Mouse (Mus musculus) gastrocnemius, postnatal 14 days (tissue): ENCODE data around the gene Galnt5. TPM values are rescaled to one million over a fixed set of nuclear protein-coding genes. Genes with fewer than 3 reads are reported as not detected.

Experiments used
- total RNA-seq, 2 experiments: library from RNA; stranded (reverse); gene quantifications; 2 replicates each; pipeline ENCODE4 v1.2.3; 2021

Gene Galnt5
- total RNA-seq, 2 experiments from 2014 or later: 0.62 to 1.6 TPM

Other genes with a start within 250 kb of the Galnt5 start
- gene Ermn, start 55.0 kb downstream of the Galnt5 start, total RNA-seq: not detected
- gene Cytip, start 197.6 kb downstream of the Galnt5 start, total RNA-seq: under 1 TPM; 0.13 to 0.37 TPM